Mouse (Mus musculus): Measurements from ENCODE around the gene Trim31.

The Trim31 gene

DNA sequence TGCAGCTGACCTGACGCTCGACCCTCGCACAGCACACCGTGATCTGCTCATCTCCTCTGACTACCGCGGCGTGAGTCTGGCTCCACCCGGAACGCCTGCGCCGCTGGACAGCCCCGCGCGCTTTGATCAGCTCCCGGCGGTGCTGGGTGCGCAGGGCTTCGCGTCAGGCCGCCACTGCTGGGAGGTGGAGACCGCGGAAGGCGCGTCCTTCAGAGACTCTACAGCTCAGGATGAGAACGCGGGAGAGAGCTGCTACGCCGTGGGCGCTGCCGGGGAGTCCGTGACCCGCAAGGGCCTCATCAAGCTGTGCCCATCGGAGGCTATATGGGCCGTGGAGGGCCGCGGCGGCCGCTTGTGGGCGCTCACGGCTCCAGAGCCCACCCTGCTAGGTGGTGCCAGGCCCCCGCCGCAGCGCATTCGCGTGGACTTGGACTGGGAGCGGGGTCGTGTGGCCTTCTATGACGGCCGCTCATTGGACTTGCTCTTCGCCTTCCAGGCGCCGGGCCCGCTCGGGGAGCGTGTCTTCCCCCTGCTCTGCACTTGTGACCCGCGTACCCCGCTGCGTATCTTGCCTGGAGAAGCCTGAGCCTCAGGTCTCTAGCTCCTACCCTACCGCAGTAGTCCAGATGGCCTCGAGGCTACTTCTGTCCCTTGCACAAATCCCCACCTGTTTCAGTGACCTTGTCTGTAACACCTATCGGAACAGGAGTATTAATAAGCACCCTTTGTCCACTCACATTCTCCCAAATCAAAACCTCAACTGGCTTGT is 49.3 kb downstream of the Trim31 start:
- DNase-seq, result peak in 1 of 2 experiments; percentile 39

DNA sequence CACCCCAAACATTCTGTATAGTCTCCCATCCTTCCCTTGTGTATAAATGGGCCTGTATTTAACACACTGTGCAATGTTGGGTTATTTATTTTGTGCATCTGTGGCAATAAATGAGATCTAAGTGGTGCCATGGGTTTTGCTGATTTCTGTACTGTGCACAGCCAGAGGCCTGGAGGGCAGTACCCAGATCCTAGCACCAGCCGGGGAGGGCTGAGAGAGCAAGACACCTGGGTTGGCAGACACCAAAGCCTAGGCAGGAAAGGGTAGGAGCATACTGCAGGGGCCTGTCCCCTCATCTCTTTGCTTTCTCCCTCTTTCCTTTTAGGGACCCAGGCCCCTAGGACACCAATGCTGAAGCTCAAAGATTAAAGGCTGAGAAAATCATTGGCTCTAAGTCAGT is 50.4 kb downstream of the Trim31 start:
- no peak for DNase-seq

DNA sequence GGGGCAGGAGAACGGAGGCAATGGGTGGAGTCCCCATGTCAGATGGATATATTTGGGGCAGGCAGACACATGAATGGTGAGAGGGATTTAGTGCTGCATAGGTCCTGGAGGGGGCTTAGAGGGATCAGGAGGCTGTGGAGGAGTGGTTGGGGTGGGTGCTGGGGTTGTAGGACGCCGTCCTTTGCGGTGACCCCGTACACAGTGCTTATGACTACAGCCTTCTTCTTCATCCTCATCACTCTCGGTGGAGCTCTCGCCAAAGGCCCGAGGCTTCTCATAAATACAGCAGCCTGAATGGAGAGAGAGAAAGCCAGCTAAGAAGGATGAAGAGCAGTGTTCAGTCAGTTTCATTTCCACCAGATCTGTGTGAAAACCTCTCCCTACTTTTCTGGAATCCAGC is 51.3 kb downstream of the Trim31 start:
- DNase-seq, result no peak

DNA sequence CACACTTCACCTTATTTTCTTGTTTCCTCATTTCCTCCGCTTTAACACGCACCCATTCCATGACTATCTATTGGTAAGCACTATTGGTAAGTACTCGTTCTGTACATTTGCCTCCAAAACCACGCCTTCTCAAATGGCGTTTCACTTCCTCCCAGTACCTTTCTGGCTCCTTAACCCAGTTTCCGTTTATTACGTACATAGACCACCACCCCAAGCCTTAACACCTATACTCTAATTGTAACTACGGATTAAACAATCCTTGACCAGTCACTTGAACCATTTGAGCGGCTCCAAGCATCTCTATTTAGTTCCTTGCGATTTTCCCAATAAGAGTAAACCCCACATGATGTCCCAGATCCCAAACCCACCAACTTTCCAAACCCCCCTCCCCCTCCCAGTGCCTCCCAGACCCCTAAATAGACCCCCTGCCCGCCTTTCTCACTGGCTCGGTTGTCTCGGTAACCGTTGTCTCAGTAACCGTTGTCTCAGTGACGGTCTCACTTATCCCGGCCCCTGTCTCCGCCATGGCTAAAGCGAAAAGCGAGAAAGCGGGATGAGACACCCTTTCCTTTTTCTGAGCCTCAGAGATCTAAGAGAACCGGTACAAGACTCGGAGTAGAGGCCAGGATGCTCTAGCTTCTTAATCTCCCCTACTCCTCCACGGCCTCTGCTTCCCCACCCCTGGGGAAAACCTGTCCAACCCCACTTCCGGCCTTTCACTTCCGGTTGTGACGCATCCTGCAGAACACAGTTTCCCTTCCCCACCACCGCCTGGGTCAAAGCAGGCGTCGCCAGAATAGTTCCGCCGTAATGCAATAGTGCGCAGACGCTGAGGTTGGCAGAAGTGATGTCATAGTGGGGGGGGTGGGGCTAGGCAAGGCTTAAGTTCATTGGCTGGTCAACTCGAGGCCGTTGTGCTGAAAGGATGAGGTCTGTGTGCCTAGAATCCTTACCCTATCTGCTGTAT is 53.3 kb downstream of the Trim31 start, which contains the start of gene Ppp1r11:
Gene Ppp1r11 (minus strand): TSS at position 761 of the 967 bp plus-strand sequence.
- DNase-seq, result peak; percentile 97 to 98

DNA sequence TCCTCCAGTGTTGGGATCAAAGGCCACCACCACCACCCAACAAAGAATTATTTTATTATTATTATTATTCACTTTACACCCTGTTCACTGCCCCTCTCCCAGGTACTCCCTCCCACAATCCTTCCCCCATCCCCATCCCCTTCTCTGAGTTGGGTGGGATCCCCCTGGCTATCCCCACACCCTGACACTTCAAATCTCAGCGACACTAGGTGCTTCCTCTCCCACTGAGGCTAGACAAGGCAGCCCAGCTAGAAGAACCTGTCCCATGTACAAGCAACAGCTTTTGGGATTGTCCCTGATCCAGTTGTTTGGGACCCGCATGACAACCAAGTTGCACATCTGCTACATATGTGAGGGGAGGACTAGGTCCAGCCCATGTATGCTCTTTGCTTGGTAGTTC is 54.7 kb downstream of the Trim31 start:
- no peak for DNase-seq

DNA sequence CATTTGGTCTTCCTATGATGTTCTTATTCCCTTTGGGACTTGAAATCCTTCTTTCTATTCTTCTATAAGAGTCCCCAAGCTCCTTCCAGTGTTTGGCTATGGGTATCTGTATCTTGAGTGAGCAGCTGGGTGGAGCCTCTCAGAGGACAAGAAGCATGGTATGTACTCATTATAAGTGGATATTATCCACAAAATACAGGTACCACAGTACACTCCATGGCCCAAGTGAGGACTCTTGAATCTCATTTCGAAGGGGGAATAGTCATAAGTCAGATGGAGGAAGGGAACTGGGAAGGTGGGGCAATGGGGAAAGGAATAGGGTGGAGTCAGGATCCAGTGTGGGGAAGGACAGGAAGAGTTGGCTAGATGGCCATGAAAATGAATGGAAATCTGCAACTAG is 55.1 kb downstream of the Trim31 start:
- peak in 1 of 2 experiments; percentile 47 for DNase-seq

DNA sequence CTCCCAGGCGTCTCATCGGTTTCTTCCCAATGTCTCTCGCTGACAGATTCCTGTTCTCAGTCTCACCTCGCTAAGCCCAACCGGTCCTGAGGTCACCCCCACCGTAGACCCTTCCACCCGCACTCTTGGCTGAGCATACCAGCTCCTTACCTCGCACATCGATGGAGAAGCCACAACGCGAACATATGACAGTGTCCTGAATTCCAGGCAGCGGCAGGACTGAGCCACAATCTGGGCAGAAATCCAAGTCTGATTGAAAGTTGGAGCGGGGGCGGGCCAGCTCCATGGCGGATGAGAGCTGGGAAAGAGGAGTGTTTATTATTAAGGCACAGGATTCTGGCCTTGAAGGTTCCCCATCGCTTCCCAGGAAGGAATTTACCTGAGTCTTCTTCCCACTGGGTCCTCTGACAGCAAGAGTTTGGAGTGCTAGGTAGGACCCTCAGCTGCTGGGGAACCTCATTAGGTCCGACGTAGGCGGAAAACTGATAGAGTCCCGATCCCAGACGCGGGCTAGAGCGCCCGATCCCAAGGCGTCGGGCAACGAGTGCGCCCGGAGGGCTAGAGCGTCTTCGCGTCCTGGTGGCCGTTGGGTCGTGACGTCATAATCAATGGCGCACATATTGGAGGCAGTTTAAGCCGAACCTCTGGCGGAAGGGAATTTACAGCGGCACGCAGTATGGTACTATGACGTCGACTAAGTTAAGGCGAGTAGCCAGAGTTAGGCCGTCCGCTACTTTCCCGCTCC is 60.3 kb downstream of the Trim31 start, which contains the start of the genes Znrd1 and Znrd1as:
Gene Znrd1 (minus strand): TSS at position 561 of the 745 bp plus-strand sequence.
Gene Znrd1as (plus strand): TSS at position 594 of the 745 bp plus-strand sequence.
- DNase-seq, result peak; percentile 94 to 96

DNA sequence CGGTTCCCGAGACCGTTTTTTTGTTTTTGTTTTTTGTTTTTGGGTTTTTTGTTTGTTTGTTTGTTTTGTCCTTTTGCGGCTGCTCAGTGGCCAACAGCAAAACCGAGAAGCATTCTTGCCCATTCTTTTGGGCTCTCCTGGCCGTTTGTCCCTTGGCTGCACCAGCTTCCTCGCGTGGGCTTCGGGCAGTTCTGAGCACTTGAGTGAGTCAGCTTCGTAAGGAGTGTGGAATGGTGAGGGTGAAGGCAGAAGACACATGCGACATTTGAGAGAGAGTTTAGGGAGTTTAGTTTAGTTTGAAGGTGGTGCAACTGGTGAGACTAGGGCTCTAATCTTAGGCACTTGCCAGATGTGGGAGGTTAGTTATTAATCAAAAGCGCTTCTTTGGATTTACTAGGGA is 61.0 kb downstream of the Trim31 start:
- DNase-seq, result no peak

Measured in lung, adult 18-20 months (tissue).